Mouse (Mus musculus) right cerebral cortex, adult 2 months (tissue): Measurements from ENCODE around the gene Rps19.
"Not testable (repeated sequence)": the region's sequence is repeated elsewhere in the genome, so short reads cannot be mapped to it uniquely, and the experiment has no call there.

Experiments used
- DNase-seq, 2 experiments: peaks; one replicate each; pipeline ENCODE4 v3.0.0; 2021 to 2022; ENCODE audit warnings: low spot score in 2 of 2

Rps19 gene

GRCm38 (mm10) chr7:24883896-24884692, at the start of gene Rps19:
Gene Rps19 (plus strand): TSS chr7:24884371.
- peak; percentile 97 for DNase-seq

GRCm38 (mm10) chr7:24838732-24839409, 45.3 kb upstream of the Rps19 start:
- not testable (repeated sequence) for DNase-seq

- no peak for DNase-seq
Measured at GRCm38 (mm10) chr7:24839410-24839808, 44.8 kb upstream of the Rps19 start.

- DNase-seq, result no peak
Measured at GRCm38 (mm10) chr7:24840331-24840730, 43.8 kb upstream of the Rps19 start.

GRCm38 (mm10) chr7:24841009-24841408, 43.2 kb upstream of the Rps19 start:
- no peak for DNase-seq

GRCm38 (mm10) chr7:24844144-24844543, 40.0 kb upstream of the Rps19 start:
- DNase-seq, result no peak

GRCm38 (mm10) chr7:24845181-24845580, 39.0 kb upstream of the Rps19 start:
- DNase-seq, result no peak

- peak in 1 of 2 experiments; percentile 5 for DNase-seq
Measured at GRCm38 (mm10) chr7:24845713-24846112, 38.5 kb upstream of the Rps19 start.

- DNase-seq, result not testable (repeated sequence)
Measured at GRCm38 (mm10) chr7:24846576-24846975, 37.6 kb upstream of the Rps19 start.

- peak; percentile 68 to 72 for DNase-seq
Measured at GRCm38 (mm10) chr7:24850162-24850561, 34.0 kb upstream of the Rps19 start.

GRCm38 (mm10) chr7:24850899-24851303, 33.3 kb upstream of the Rps19 start:
- DNase-seq, result no peak

- no peak for DNase-seq
Measured at GRCm38 (mm10) chr7:24851596-24852325, 32.4 kb upstream of the Rps19 start.

- DNase-seq, result no peak
Measured at GRCm38 (mm10) chr7:24852557-24853232, 31.5 kb upstream of the Rps19 start.

GRCm38 (mm10) chr7:24853233-24853563, 31.0 kb upstream of the Rps19 start:
- DNase-seq, result no peak

GRCm38 (mm10) chr7:24853695-24854094, 30.5 kb upstream of the Rps19 start:
- no peak for DNase-seq

- no peak for DNase-seq
Measured at GRCm38 (mm10) chr7:24856460-24857120, 27.6 kb upstream of the Rps19 start.

GRCm38 (mm10) chr7:24859234-24859633, 24.9 kb upstream of the Rps19 start:
- no peak for DNase-seq

- no peak for DNase-seq
Measured at GRCm38 (mm10) chr7:24861913-24862312, 22.3 kb upstream of the Rps19 start, which contains the start of gene Gm9844. Gene Gm9844 (plus strand): TSS chr7:24862213.

GRCm38 (mm10) chr7:24862853-24863252, 21.3 kb upstream of the Rps19 start:
- DNase-seq, result no peak

- DNase-seq, result no peak
Measured at GRCm38 (mm10) chr7:24864156-24864555, 20.0 kb upstream of the Rps19 start.

GRCm38 (mm10) chr7:24869080-24869479, 15.1 kb upstream of the Rps19 start:
- DNase-seq, result no peak
